Mouse (Mus musculus) left cerebral cortex, adult 2 months (tissue): Measurements from ENCODE around the gene Rac3. TPM values are rescaled to one million over a fixed set of nuclear protein-coding genes. Genes with fewer than 3 reads are reported as not detected.
"Not testable (repeated sequence)": the region's sequence is repeated elsewhere in the genome, so short reads cannot be mapped to it uniquely, and the experiment has no call there.

Experiments
- DNase-seq, 2 experiments: peaks; one replicate each; pipeline ENCODE4 v3.0.0; 2021 to 2022; ENCODE audit warnings: low spot score in 2 of 2, mixed read lengths in 1 of 2; ENCODE audit errors: extremely low spot score in 1 of 2
- H3K27ac ChIP-seq: fragments of 200-600 bp; 2 replicates; pipeline ENCODE4 v1.8.1; 2022
- H3K4me3 ChIP-seq: fragments of 200-600 bp; 2 replicates; pipeline ENCODE4 v1.8.1; 2022
- CTCF ChIP-seq: fragments of 200-600 bp; IDR thresholded peaks from 2 replicates; pipeline ENCODE4 v1.8.1; 2022; ENCODE audit warnings: antibody characterized with exemption, mild to moderate bottlenecking, moderate library complexity
- intact Hi-C: fragments of 180-260 bp; cut with DNase I; formaldehyde crosslinking; loops from one replicate; pipeline ENCODE4 v1.15.1; 2025
- total RNA-seq, 2 experiments: library from RNA; stranded (reverse); gene quantifications; 2 replicates each; pipeline ENCODE4 v1.2.3; 2021

Rac3 gene
- total RNA-seq, 2 experiments from 2014 or later = 34.0 to 39.6 TPM

GRCm38 (mm10) chr11:120722761-120723382 is 1.6 kb downstream of the Rac3 start:
- no peak for TF ChIP-seq CTCF
- peak in 1 of 2 experiments; percentile 9 for DNase-seq
- Histone ChIP-seq H3K27ac (no peak overlapping the region), H3K4me3 (no peak overlapping the region)
- intact Hi-C loops = loop anchor here (10.0 kb wide), 1 partner anchor 322 kb away; no protein-coding TSS in a partner anchor

DNA sequence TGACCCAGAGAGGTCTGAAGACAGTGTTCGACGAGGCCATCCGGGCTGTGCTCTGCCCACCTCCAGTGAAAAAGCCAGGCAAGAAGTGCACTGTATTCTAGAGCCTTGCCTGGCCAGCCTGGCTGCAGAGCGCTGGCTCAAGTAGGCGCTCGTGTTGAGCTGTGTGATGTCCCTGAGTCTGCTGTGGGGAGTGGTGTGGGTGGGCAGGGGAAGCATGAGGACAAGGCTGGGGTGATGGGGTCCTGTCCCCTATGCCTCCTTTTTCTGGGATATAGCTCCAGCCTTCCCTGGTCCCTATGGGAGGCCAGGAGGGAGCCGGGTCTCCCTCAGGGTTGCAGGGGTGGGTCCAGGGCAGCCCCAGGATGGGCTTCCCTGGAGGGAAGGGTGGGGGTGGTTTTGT is 2.2 kb downstream of the Rac3 start:
- H3K4me3 ChIP-seq = no peak overlapping the region
- no peak for TF ChIP-seq CTCF
- intact Hi-C loops = loop anchor here (10.0 kb wide), 1 partner anchor 321 kb away; no protein-coding TSS in a partner anchor
- DNase-seq = no peak
- H3K27ac ChIP-seq = no peak overlapping the region

DNA sequence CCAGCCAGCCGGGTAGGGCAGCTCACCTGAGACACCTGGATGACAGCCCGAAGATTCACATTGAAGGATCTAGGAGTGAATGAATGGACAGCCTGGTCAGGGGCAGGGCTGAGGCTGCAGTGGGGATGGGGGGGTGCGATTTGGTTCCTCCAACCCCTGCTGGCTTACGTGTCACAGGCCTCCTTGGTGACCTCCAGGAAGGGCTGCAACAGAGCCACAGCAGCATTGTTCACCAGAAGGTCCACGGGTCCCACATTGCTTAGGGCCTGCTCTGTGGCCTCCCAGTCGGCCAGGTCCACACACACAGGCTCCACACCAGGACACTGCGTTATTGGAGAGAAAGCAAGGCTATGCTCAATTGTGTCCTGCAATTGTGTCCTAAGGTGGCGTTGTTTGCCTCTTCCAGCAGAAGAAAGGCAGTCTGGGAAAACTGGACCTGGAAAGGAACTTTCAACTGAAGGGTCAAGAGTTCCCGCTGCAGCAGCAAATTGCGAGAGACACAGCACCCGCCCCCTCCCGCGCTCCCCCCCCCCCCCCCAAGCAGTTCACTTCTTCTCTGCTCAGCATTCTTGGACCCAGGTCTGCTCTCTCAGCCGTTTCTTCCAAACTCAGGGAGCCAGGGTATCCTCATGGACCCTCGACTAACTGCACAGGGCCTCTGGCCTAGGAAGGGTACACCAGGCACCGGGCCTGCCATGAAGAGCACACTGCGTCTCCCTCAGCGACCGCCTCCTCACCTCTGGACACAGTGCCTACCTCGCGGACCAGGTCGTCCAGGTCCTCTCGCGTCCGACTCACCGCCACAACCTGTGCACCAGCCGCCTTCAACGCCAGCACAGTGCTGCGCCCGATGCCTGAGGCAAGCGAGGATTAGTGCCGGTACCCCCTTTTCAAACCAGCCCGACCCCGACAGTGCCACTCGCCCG is 5.2 kb downstream of the Rac3 start:
- H3K4me3 ChIP-seq = peak overlapping the region; percentile 32
- DNase-seq = no peak
- no peak for TF ChIP-seq CTCF
- 0 out of 2 replicates have a peak overlapping the region, but pooled peaks have one; percentile 28 for H3K27ac ChIP-seq
- intact Hi-C loops = loop anchor here (10.0 kb wide), 1 partner anchor 318 kb away; no protein-coding TSS in a partner anchor

- 0 out of 2 replicates have a peak within 1 kb of the TSS, but pooled peaks have one; percentile 28 for H3K27ac ChIP-seq
- peak in 1 of 2 experiments; percentile 70 for DNase-seq
- intact Hi-C loops = loop anchor here (10.0 kb wide), 1 partner anchor 318 kb away; no protein-coding TSS in a partner anchor
- TF ChIP-seq CTCF = peak; percentile 45
- H3K4me3 ChIP-seq = peak within 1 kb of the TSS; percentile 32
Observed at GRCm38 (mm10) chr11:120727169-120727527, 5.9 kb downstream of the Rac3 start, which contains the start of gene Dcxr. Gene Dcxr (minus strand): TSS chr11:120727281.

DNA sequence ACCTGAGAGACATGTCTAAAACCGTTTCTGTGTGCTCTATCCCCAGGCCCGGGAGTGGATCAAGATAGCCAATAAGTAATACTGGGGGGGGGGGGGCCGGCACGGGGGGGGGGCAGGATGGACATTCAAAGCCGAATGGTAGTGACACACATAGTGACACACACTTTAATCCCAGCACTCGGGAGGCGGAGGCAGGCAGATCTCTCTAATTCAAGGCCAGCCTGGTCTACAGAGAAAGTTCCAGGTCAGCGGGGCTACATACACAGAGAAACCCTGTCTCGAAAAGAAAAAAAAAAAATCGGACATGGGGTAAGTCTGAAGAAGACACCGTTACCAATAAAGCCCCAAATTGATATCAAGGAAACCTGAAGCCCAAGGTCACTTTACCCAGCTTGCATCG is 6.3 kb downstream of the Rac3 start:
- Histone ChIP-seq H3K4me3 (no peak overlapping the region), H3K27ac (no peak overlapping the region)
- intact Hi-C loops = loop anchor here (10.0 kb wide), 1 partner anchor 317 kb away; no protein-coding TSS in a partner anchor
- DNase-seq = no peak
- TF ChIP-seq CTCF = no peak

DNA sequence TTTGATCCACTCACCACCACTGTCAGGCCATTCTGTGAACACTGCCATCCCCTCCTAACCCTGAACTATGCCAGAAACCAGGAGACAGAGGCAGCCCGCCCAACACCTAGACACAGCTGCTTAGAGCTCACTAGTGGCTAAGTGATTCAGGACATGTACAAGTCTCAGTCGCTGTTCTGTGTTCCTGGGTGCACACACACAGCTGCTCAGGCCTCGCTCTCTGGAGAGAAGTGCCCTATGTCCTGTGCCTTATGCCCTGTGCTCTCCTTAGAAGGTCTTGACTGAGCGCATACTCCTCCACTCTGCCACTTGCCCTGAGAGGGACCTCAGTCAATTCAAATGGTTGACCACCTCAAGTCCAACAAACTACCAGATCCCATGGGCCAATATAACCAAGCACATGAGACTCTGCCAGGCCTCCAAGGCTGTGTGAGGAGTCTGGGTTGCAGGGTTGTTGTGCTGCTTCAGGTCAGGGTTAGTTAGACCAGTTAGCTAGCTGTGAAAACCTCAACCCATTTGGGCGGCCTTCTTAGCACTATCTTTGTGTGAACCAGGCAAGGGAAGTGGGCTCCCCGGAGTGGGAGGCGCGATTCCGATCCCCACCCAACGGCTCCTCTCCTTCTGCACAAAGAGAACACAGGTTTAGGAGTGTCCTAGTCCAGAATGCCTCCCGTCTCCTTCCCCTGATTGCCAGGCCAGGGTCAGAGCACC is 7.4 kb downstream of the Rac3 start:
- no peak for DNase-seq
- Histone ChIP-seq H3K27ac (no peak overlapping the region), H3K4me3 (no peak overlapping the region)
- no peak for TF ChIP-seq CTCF
- intact Hi-C loops = loop anchor here (10.0 kb wide), 1 partner anchor 316 kb away; no protein-coding TSS in a partner anchor

- H3K4me3 ChIP-seq, H3K27ac ChIP-seq, DNase-seq: not testable (repeated sequence)
- intact Hi-C loops = loop anchor here (10.0 kb wide), 1 partner anchor 315 kb away; no protein-coding TSS in a partner anchor
Observed at GRCm38 (mm10) chr11:120729432-120730050, 8.3 kb downstream of the Rac3 start.

GRCm38 (mm10) chr11:120730331-120730870 is 9.1 kb downstream of the Rac3 start:
- DNase-seq = no peak
- intact Hi-C loops = no loop called here
- no peak for TF ChIP-seq CTCF
- H3K4me3 ChIP-seq = no peak overlapping the region
- H3K27ac ChIP-seq = no peak overlapping the region

- no peak for DNase-seq
- H3K4me3 ChIP-seq = no peak overlapping the region
- no peak for TF ChIP-seq CTCF
- no peak overlapping the region for H3K27ac ChIP-seq
- intact Hi-C loops = no loop called here
Observed at GRCm38 (mm10) chr11:120731395-120731794, 10.1 kb downstream of the Rac3 start.

- intact Hi-C loops = no loop called here
- no peak for DNase-seq
- no peak for TF ChIP-seq CTCF
- Histone ChIP-seq H3K27ac (no peak within 1 kb of the TSS), H3K4me3 (no peak within 1 kb of the TSS)
Observed at GRCm38 (mm10) chr11:120731858-120732680, 10.8 kb downstream of the Rac3 start, which contains the start of gene Cbr2. Gene Cbr2 (minus strand): TSS chr11:120732114.
